Mouse (Mus musculus): Measurements from ENCODE around the gene H2afy. TPM values are rescaled to one million over a fixed set of nuclear protein-coding genes. Genes with fewer than 3 reads are reported as not detected.

The H2afy gene
- polyA plus RNA-seq, 1 experiment from 2014 or later = 548 TPM

DNA sequence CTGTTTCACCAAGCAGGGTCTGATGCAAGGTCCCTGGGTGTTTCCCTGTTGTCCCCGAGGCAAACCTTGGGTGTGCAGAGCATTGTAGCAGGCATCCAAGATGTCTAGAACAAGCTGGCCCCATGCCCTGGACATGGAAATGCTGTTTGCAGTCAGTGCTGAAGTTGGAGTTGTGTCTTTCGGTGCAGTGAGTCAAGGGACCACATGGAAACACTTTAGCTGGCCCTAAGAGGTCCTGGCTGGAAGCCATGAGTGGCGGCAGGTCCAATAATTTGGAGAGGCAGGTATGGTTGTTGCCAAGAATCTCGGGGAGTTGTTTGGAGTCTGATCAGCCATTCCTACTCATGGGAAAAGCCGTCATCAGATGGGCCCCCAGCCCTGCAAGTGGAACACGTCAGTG is 27.6 kb upstream of the H2afy start:
- Histone ChIP-seq H3K4me3 (no peak overlapping the region), H3K4me1 (peaks cover 5% of the 10 kb centered on the region), H3K4me2 (no peak overlapping the region), H3K27ac (no peak overlapping the region), H3K9ac (no peak overlapping the region), H3K36me3 (ENCODE audit: poor library complexity, severe bottlenecking) (no peaks in the 10 kb centered on the region), H3K27me3 (0 out of 2 replicates have a peak, but pooled peaks cover 3% of the 10 kb centered on the region), H3K9me3 (replicated peaks) (no peaks in the 10 kb centered on the region)
- WGBS = 68% methylated on average over 6 of the region's 6 CpGs
- ATAC-seq = no peak

DNA sequence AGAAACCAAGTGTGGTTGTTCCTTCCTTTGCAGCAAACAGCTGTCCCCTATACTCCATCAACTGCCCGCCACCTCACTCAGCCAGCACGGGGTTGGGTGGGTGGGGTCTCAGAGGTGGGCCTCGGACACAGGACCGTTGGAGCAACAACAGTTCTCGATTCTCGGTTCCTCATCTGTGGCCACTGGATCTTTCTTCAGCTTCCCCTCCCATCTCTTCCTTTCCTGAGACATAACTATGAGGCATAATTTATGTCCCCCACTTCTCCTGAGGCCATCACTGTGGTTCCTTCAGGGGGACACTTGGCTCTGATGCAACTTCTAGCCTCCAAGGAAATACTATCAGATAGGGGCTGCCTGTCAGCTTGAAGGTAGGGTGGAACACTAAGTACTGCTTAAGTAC is 26.7 kb upstream of the H2afy start:
- Histone ChIP-seq H3K27ac (no peak overlapping the region), H3K9ac (no peak overlapping the region), H3K4me1 (no peaks in the 10 kb centered on the region), H3K36me3 (ENCODE audit: poor library complexity, severe bottlenecking) (no peaks in the 10 kb centered on the region), H3K4me3 (no peak overlapping the region), H3K27me3 (0 out of 2 replicates have a peak, but pooled peaks cover 3% of the 10 kb centered on the region), H3K4me2 (no peak overlapping the region), H3K9me3 (replicated peaks) (no peaks in the 10 kb centered on the region)
- no peak for ATAC-seq
- 88% methylated on average over 6 of the region's 6 CpGs for WGBS

DNA sequence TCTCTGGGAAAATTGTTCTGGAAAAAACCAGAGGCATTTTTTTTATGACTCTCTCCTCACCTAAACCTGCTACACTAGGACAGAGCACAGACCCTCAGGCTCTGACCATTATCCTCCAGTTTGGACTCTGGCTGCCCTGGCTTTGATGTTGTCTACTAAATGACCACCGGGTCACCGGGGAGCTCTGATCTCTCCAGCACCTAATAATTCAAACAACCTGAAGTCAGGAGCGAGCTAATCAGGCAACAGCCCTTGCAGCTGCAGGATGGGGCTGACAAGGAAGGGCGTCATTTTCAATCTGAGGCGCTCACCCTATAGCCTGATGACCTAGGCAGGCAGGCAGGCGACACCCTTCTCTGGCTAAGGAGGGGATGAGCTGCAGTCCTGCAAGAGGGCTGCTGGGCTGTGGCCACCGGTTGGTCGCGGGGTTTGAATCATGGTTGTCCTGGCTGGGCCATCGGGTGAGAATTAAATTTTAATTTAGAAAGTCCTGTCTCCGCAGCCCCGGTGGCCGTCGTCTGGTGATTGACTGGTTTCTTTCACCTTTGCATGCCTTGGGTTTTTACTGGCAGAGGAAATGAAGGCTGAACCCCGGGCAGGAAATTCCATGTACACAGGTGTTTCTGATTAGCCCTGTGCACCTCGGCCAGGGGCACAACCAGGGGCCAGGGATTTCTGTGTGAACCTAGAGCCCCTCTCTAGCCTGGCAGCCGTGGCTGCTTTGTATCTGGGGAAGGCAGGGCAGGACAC is 23.6 kb upstream of the H2afy start:
- no peaks in the 10 kb centered on the region for H3K4me1 ChIP-seq
- no peak overlapping the region for H3K27ac ChIP-seq
- no peak overlapping the region for H3K4me2 ChIP-seq
- no peak overlapping the region for H3K4me3 ChIP-seq
- no peak overlapping the region for H3K9ac ChIP-seq
- 0 out of 2 replicates have a peak, but pooled peaks cover under 1% of the 10 kb centered on the region for H3K27me3 ChIP-seq
- no peaks in the 10 kb centered on the region for H3K36me3 ChIP-seq (ENCODE audit: poor library complexity, severe bottlenecking)
- no peak for ATAC-seq
- 69% methylated on average over 17 of the region's 17 CpGs for WGBS
- H3K9me3 ChIP-seq (replicated peaks) = no peaks in the 10 kb centered on the region

DNA sequence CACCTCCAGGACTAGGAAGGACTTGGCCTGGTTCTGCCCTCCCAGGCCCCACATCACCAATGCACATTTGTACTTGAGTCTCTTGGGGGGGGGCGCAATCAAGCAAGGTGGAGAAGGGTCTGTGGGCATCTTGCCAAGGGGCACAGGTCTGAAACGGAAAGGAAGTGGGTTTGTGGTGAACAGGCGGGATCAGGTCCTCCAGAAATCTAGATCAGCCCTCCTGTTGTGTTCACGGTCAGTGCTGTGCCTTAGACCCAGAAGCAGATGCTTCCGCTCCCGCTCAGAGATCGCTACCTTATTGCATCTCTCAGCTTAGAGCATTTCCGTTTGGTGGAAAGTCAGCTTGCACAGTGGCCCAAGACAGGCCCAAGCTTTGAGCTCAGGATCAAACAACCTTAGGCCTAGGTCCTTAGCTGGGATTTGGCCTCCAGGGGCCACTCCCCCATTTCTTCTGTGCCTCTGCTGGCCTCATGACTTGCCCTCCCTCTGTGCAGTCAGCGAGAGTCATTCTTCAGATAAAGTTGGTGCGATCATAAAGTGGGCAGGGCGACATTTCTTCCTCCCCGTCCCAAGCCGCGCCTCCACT is 22.9 kb upstream of the H2afy start:
- Histone ChIP-seq H3K4me3 (no peak overlapping the region), H3K9me3 (replicated peaks) (no peaks in the 10 kb centered on the region), H3K36me3 (ENCODE audit: poor library complexity, severe bottlenecking) (no peaks in the 10 kb centered on the region), H3K4me1 (no peaks in the 10 kb centered on the region), H3K27me3 (no peaks in the 10 kb centered on the region), H3K9ac (no peak overlapping the region), H3K27ac (no peak overlapping the region), H3K4me2 (no peak overlapping the region)
- ATAC-seq = no peak
- WGBS = 78% methylated on average over 14 of the region's 14 CpGs

DNA sequence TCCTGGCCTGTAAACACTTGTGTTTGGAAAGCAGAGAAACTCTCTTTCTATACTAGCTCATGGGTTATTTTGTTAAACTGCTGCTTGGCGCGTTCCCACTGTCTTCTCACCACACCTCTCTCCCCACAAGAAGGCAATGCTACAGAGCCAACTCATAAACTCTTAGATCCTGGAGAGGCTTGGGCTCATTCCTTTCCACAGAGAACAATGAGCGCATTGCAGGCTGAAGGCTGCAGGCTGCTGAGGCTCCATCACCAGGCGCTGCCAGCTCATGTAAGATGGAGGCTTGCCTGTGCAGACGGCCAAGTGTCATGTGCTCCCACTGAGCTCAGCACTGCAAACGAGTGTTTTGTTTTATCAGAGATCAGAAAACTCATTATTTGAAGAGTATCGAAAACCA is 19.5 kb upstream of the H2afy start:
- 63% methylated on average over 7 of the region's 7 CpGs for WGBS
- ATAC-seq = no peak

DNA sequence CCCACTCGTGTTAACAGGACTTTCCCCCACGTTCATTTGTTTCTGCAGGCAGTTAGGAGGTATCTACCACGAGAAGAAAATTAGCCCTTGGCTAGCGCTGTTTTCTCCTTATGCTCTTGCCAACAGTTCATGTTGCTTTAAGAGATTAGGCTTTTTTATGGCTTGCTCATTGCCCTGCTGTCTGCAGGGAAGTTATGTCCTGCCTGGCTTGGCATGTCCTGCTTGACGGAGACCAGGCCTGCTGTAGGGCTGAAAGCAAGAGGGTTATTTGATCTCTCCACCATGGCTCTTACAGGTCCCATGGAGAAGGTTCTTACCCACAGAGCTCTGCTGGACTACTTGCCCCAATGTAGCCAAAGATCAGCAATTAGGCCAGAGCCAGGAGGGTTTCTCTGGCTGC is 18.9 kb upstream of the H2afy start:
- no peaks in the 10 kb centered on the region for H3K4me1 ChIP-seq
- H3K9ac ChIP-seq = no peak overlapping the region
- no peak overlapping the region for H3K27ac ChIP-seq
- no peak overlapping the region for H3K4me2 ChIP-seq
- ATAC-seq = no peak
- H3K4me3 ChIP-seq = no peak overlapping the region
- H3K27me3 ChIP-seq = no peaks in the 10 kb centered on the region; the same call in 1 of the 2 replicates
- no peaks in the 10 kb centered on the region for H3K36me3 ChIP-seq (ENCODE audit: poor library complexity, severe bottlenecking)
- WGBS = 74% methylated on average over 5 of the region's 5 CpGs
- H3K9me3 ChIP-seq (replicated peaks) = no peaks in the 10 kb centered on the region

More for the DNA sequence above, 19.5 kb upstream of the H2afy start:
- no peaks in the 10 kb centered on the region; the same call in 1 of the 2 replicates for H3K27me3 ChIP-seq
- H3K27ac ChIP-seq = no peak overlapping the region
- no peaks in the 10 kb centered on the region for H3K4me1 ChIP-seq
- H3K4me3 ChIP-seq = no peak overlapping the region
- H3K4me2 ChIP-seq = no peak overlapping the region
- H3K9me3 ChIP-seq (replicated peaks) = no peaks in the 10 kb centered on the region
- H3K9ac ChIP-seq = no peak overlapping the region
- no peaks in the 10 kb centered on the region for H3K36me3 ChIP-seq (ENCODE audit: poor library complexity, severe bottlenecking)

DNA sequence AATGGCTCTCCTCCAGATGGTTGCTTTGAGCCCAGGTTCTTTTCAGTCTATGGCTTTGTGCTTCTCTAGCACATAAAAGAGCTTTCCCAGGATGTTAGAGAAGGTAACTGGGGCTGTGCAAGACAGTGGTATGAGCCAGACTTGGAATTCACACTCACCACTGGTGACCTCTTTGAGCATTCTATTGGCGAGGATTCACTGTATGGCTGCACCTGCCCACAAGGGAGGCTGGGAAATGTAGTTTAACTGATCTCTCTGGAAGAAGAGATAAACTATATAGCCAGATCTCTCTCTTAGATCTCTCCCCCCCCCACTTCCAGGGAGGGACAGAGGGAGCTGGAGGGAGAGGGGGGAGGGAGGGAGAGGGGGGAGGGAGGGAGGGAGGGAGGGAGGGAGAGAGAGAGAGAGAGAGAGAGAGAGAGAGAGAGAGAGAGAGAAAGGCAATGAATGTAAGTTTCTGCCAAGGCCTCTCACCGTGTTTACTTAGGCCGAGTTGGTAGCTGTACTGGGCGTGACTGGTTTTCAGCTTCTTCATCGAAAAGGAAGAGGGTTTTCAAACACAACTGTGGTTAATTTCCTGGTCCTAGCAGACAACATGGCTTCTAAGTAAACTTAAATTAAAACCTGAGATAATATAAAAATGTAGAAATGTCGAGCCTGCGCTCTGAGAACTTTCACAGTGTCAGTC is 16.8 kb upstream of the H2afy start:
- H3K9me3 ChIP-seq (replicated peaks) = no peaks in the 10 kb centered on the region
- WGBS = 77% methylated on average over 7 of the region's 7 CpGs
- H3K9ac ChIP-seq = no peak overlapping the region
- no peak for ATAC-seq
- peaks cover 6% of the 10 kb centered on the region; the same call in 1 of the 2 replicates for H3K27me3 ChIP-seq
- H3K36me3 ChIP-seq (ENCODE audit: poor library complexity, severe bottlenecking) = no peaks in the 10 kb centered on the region
- no peak overlapping the region for H3K27ac ChIP-seq
- H3K4me2 ChIP-seq = no peak overlapping the region
- H3K4me3 ChIP-seq = no peak overlapping the region
- H3K4me1 ChIP-seq = no peaks in the 10 kb centered on the region

DNA sequence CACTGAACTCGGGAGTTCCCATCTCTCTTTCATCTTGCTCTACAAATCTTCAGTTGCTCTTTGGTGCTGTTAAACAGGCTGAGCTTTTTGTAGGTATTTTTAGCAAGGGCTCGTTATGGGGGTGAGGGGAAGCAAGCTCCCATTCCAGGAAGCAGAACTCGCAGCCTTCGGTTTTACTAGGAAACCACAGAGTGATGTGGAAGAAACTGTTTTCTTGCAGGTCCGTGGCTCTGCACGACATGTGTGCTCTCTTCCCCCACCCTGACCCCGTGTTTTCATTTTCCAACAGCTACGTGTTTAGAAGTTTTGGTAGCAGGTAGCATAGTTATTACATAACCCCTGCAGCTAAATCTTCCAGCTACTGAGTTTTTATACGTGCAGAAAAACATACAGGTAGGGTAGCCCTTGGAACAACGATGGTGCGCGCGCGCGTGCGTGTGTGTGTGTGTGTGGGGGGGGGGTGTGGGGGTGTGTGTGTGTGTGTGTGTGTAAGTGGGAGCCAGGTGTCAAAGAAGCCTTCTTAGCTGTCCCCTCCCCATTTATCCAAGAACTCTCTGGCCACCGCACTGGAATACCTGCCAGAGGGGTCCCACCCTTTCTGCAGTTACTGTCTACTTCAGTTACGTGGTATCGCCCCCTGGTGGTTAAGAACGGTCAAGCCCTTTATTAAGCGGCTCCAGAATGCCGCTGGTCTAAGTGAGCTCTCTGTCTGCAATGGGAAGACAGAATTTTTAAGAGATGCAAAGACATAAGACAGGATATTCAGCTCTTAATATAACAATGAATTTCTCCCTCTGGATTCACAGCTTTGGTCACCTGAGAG is 15.5 kb upstream of the H2afy start:
- Histone ChIP-seq H3K9me3 (replicated peaks) (no peaks in the 10 kb centered on the region), H3K27ac (no peak overlapping the region), H3K36me3 (ENCODE audit: poor library complexity, severe bottlenecking) (no peaks in the 10 kb centered on the region), H3K4me2 (no peak overlapping the region), H3K9ac (no peak overlapping the region), H3K27me3 (peaks cover 6% of the 10 kb centered on the region; the same call in 1 of the 2 replicates), H3K4me3 (no peak overlapping the region), H3K4me1 (no peaks in the 10 kb centered on the region)
- 0 out of 2 replicates have a peak, but pooled peaks have one; percentile 45 for ATAC-seq
- WGBS = 49% methylated on average over 22 of the region's 22 CpGs

DNA sequence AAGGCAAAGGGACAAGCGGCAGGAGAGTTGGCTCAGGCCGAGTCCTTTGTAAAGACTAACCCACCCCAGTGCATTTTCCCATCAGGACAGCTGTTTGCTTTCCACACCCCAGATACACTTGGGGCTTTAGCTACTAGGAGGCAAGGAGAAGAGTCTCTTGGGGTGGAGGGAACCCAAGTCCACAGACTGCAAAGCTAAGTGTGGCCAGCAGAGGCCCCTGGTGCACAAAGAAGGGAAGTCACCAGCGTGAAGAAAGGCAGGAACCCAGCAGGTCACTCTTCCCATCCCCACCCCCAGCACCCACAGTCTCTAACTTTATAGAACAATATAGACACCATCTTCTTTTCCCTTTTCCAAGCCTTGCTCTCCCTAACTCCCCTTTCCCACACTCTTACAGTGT is 9.4 kb upstream of the H2afy start:
- Histone ChIP-seq H3K4me3 (no peak overlapping the region), H3K9ac (no peak overlapping the region), H3K4me2 (no peak overlapping the region), H3K36me3 (ENCODE audit: poor library complexity, severe bottlenecking) (no peaks in the 10 kb centered on the region), H3K4me1 (peaks cover 9% of the 10 kb centered on the region), H3K9me3 (replicated peaks) (no peaks in the 10 kb centered on the region), H3K27ac (no peak overlapping the region), H3K27me3 (peaks cover 18% of the 10 kb centered on the region; the same call in 1 of the 2 replicates)
- WGBS = 47% methylated on average over 3 of the region's 3 CpGs
- no peak for ATAC-seq

DNA sequence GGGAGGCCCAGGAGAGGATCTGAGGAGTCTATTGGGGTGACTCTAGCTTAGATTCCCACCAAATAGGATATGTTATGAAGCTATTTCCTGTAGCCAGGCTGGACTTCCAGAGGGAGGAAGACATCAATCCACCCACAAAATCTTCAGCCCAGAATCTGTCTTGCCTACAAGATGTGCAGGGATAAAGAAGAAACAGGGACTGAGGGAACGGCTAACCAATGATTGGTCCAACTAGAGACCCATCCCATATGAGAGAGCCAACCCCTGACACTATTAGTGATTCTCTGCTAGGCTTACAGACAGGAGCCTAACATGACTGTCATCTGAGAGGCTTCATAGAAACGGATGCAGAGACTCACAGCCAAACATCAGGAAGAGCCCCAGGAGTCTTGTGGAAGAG is 7.9 kb upstream of the H2afy start:
- no peak overlapping the region for H3K4me2 ChIP-seq
- no peaks in the 10 kb centered on the region for H3K9me3 ChIP-seq (replicated peaks)
- no peak overlapping the region for H3K4me3 ChIP-seq
- no peak overlapping the region for H3K9ac ChIP-seq
- no peaks in the 10 kb centered on the region for H3K36me3 ChIP-seq (ENCODE audit: poor library complexity, severe bottlenecking)
- ATAC-seq = no peak
- WGBS = 68% methylated on average over 2 of the region's 2 CpGs
- no peak overlapping the region for H3K27ac ChIP-seq
- peaks cover 12% of the 10 kb centered on the region; the same call in 1 of the 2 replicates for H3K27me3 ChIP-seq
- H3K4me1 ChIP-seq = peaks cover 9% of the 10 kb centered on the region

DNA sequence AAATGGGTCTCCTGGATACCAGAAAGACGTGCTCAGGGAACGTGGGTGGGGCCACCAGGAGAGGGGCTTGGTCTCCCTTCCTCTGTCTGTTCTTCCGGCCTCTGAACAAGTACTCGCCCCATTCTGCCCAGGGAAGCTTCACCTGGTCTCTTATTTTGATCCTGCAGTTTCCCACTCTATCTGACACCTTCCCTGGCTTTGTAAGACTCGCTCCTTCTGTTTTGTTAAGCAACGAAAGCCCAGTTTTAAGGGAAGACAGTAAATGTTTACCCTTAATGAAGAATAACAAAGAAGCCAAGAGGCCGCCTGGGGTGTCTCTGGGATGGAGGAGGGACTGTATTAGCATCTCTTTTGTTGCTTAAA is 7.0 kb upstream of the H2afy start:
- H3K4me2 ChIP-seq = no peak overlapping the region
- peaks cover 12% of the 10 kb centered on the region; the same call in 1 of the 2 replicates for H3K27me3 ChIP-seq
- no peaks in the 10 kb centered on the region for H3K9me3 ChIP-seq (replicated peaks)
- no peak overlapping the region for H3K27ac ChIP-seq
- no peak for ATAC-seq
- peaks cover 9% of the 10 kb centered on the region for H3K4me1 ChIP-seq
- no peak overlapping the region for H3K9ac ChIP-seq
- 3% methylated on average over 7 of the region's 7 CpGs for WGBS
- no peaks in the 10 kb centered on the region for H3K36me3 ChIP-seq (ENCODE audit: poor library complexity, severe bottlenecking)
- H3K4me3 ChIP-seq = no peak overlapping the region
